Mouse (Mus musculus) frontal cortex, adult 2 months (tissue): ENCODE results near the gene Pou5f1. TPM values are rescaled to one million over a fixed set of nuclear protein-coding genes. Genes with fewer than 3 reads are reported as not detected.

Experiments used
- DNase-seq, 2 experiments: peaks; one replicate each; pipeline ENCODE4 v3.0.0; 2022; ENCODE audit warnings: low spot score in 1 of 2; ENCODE audit errors: extremely low spot score in 1 of 2
- polyA plus RNA-seq: library from polyadenylated mRNA; depleted of rRNA; stranded (reverse); fragments of >200 nt; gene quantifications from 2 replicates; pipeline ENCODE4 v1.2.3, GENCODE M21; 2012

Gene Pou5f1
- polyA plus RNA-seq, 1 experiment, result 0.10 TPM

- DNase-seq, result peak in 1 of 2 experiments; percentile 45
Measured at GRCm38 (mm10) chr17:35512916-35513626, 7.3 kb downstream of the Pou5f1 start.

DNA sequence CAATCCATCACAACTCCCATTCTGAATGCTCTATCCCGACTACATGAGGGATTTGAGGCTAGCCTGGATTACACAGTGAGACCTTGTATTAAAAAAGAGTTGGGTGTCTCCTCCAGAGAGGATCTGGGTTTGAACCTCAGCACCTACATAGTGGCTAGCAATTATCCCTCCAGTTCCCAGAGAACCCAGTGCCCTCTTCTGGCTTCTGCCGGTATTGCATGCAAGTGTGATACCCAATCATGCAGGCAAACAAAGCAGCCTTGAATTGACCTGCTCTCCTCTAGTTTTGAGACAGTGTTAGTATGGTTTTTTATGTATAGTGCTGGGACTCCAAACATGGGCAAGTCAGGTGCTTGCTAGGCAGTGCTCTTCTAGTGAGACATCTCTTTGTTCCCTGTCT is 8.1 kb downstream of the Pou5f1 start:
- DNase-seq, result peak in 1 of 2 experiments; percentile 77

DNA sequence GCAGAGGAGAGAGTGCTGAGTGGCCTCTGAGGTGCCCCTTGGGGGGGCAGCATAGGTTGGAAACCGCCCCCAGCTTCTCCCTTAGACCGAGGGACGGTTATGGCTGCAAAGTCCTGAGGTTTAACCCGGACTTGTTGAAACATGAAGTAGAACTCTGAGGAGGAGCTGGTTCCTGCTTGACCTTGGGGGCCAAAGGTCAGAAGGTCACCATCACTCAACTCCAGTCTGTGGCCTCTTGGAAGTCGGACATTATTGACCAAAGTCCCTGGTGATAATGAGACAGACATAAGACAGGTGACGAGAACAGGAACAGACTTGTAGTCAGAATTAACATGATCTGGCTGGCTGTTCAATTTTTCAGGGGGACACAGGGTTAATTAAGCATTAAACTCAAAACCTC is 8.9 kb downstream of the Pou5f1 start:
- DNase-seq, result no peak

- peak in 1 of 2 experiments; percentile 24 for DNase-seq
Measured at GRCm38 (mm10) chr17:35515911-35516640, 10.3 kb downstream of the Pou5f1 start.

GRCm38 (mm10) chr17:35516652-35517500 is 11.1 kb downstream of the Pou5f1 start, which contains the start of the genes Tcf19 and Cchcr1:
TSS of gene Tcf19 (minus strand) at chr17:35516824.
TSS of gene Cchcr1 (plus strand) at chr17:35517100.
- DNase-seq, result peak; percentile 93 to 96

GRCm38 (mm10) chr17:35517526-35517925 is 11.7 kb downstream of the Pou5f1 start:
- DNase-seq, result no peak

DNA sequence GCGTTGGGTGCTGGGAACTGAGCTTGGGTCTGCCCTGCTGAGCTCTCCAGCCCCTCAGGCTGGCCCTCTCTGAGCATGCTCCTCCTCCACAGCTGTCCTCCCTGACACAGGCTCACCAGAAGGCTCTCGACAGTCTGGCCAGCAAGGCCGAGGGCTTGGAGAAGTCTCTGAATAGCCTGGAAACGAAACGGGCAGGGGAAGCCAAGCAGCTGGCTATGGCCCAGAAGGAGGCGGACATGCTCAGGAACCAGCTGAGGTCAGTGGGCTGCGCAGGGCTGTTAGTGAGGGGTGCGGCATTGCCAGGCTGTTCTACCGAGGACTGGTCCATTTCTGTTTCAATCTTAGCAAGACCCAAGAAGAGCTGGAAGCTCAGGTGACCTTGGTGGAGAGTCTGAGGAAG is 18.5 kb downstream of the Pou5f1 start:
- no peak for DNase-seq

GRCm38 (mm10) chr17:35526644-35527043 is 20.8 kb downstream of the Pou5f1 start:
- no peak for DNase-seq

DNA sequence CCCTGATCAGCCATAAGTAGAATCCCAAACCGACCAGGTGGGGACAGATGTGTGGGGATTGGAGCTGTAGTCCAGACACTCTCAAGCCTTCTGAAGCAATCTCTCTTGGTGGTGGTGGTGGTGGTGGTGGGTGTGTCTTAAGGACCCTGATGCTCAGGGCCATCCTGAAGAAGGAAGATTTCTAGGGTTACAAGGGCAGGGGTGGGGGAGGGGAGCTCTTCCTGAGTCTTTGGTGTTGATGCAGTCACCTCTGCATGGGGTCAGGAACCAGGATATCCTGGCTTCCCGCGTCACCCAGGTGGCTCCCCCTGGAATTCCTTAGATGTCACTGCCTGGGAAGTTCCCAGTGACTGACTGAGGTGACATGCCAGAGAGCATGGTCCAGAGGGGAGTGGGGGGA is 26.5 kb downstream of the Pou5f1 start:
- no peak for DNase-seq

DNA sequence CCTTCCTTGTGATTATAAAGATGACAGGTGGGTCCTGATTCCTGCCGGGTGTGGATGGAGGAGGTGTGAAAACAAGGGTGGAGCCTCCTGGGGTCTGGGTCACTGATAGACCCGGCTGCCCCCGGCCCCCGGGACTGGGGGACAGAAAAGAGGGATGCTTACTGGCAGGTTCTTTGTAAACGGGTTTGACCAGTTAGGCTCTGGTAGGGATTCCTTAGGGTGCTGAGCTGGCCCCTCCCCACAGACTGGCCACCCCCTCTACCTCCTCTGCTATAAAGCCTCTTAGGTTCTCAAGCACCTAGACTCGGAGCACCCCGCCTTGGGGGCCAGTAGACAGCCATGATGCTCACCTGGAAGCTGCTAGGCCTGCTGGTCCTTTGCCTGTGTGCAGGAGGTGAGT is 27.1 kb downstream of the Pou5f1 start, which contains the start of gene Psors1c2:
Psors1c2 (plus strand) TSS at position 301 of the 400 bp plus-strand sequence.
- DNase-seq, result no peak

- DNase-seq, result peak; percentile 66 to 94
Measured at GRCm38 (mm10) chr17:35534343-35534742, 28.5 kb downstream of the Pou5f1 start.

DNA sequence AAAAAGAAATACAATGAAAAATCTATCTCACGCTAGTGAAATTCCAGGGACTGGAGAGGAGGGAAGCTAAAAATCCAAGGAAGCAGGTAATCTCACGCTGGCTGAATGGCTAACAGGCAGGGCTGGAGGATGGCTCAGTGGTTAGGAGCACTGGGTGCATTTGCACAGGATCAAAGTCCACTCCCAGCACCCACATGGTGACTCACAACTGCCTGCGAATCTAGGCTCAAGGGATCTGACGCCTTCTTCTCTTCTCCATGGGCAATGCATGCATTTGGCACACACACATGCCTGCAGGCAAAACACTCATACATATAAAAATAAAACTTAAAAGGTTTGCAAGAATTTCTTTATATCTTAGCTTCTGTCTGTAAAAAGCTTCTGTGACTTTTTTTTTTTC is 31.6 kb downstream of the Pou5f1 start:
- peak; percentile 49 to 61 for DNase-seq

DNA sequence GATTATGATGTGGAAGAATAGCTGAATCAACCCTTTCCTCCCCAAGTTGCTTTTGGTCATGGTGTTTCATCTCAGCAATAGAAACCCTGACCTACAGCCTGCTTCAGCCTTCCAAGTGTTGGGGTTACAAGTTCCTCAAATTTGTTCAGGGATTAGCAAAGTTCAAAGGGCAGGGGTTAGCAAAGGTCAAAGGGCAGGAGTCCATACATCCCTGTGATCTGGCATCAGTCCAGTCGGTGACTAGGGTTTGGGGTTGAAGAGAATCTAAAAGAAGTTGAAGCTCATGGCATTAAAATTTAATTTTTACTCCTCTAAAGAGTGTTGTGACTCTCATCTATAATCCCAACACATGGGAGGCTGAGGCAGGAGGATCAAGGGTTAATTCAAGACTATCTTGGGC is 32.7 kb downstream of the Pou5f1 start:
- DNase-seq, result no peak

GRCm38 (mm10) chr17:35539540-35539939 is 33.7 kb downstream of the Pou5f1 start:
- DNase-seq, result no peak

- no peak for DNase-seq
Measured at GRCm38 (mm10) chr17:35542761-35543411, 37.1 kb downstream of the Pou5f1 start.

DNA sequence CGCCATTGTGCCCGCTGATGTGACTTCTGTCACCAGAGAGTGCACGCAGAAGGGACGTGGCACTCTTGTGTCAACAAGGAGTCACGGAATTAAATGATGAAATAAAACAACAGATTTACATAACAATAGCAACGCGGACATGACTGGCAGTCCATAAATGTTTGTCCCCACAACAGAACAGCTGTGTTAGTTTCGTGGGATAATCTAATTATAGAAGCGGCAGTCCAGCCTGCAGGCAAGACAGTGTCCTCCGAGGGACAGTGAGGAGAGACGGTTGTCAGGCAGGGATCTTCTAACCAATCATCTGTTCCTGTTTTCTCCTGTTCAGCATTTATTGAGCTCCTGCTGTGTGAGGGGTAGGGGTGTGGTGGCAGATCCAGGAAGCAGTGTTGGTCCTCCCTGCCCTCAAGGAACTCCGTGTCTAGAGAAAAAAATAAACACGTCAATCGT is 37.6 kb downstream of the Pou5f1 start:
- no peak for DNase-seq

GRCm38 (mm10) chr17:35544001-35544400 is 38.2 kb downstream of the Pou5f1 start:
- DNase-seq, result no peak

DNA sequence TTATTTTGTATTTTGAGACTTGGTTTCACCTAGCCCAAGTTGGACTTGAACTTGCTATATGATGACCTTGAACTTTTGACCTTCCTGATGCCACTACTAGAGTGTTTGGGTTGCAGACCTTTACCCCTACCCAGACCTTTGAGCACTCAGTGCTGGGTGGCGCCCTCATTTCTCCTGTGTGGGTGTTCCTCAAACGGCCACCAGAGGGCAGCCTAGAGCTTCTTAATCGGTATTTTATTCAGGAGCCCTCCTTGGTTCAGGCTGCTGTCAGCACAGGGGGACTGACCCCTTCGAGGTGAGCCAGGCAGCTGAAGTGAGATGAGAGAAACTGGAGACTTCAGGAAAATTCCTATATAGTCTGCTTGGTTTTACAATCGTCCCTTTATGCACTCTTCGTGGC is 38.9 kb downstream of the Pou5f1 start:
- DNase-seq, result peak in 1 of 2 experiments; percentile 78

- DNase-seq, result no peak
Measured at GRCm38 (mm10) chr17:35547465-35547864, 41.6 kb downstream of the Pou5f1 start.

GRCm38 (mm10) chr17:35548636-35549035 is 42.8 kb downstream of the Pou5f1 start:
- DNase-seq, result no peak
